Mouse (Mus musculus) hindbrain, embryonic 15.5 days (tissue): ENCODE results near the gene Gm14085. TPM values are rescaled to one million over a fixed set of nuclear protein-coding genes. Genes with fewer than 3 reads are reported as not detected.
"Not testable (repeated sequence)": the region's sequence is repeated elsewhere in the genome, so short reads cannot be mapped to it uniquely, and the experiment has no call there.

Source experiments
- ATAC-seq: fragments of 200-750 bp; cut with Nextera tagmentation; 2 replicates; pipeline ENCODE4 v1.8.0; 2017; ENCODE audit warnings: low read depth, moderate number of reproducible peaks, moderate TSS enrichment; ENCODE audit not compliant: low FRiP score
- H3K27ac ChIP-seq: fragments of 300-500 bp; sonication (generic); replicated peaks from 2 replicates; pipeline ENCODE4 v1.5.1; 2015; ENCODE audit warnings: mild to moderate bottlenecking, inconsistent platforms
- H3K27me3 ChIP-seq: fragments of 300-500 bp; sonication (generic); 2 replicates; pipeline ENCODE4 v1.6.1; 2015; ENCODE audit warnings: control low read depth, inconsistent platforms
- H3K36me3 ChIP-seq: fragments of 300-500 bp; sonication (generic); 2 replicates; pipeline ENCODE4 v1.6.1; 2015; ENCODE audit warnings: control low read depth, inconsistent platforms
- H3K4me1 ChIP-seq: fragments of 300-500 bp; sonication (generic); replicated peaks from 2 replicates; pipeline ENCODE4 v1.6.1; 2015; ENCODE audit warnings: control low read depth, inconsistent platforms
- H3K4me2 ChIP-seq: fragments of 300-500 bp; sonication (generic); 2 replicates; pipeline ENCODE4 v1.6.1; 2015; ENCODE audit warnings: moderate library complexity, mild to moderate bottlenecking, inconsistent platforms
- H3K4me3 ChIP-seq: fragments of 300-500 bp; sonication (generic); 2 replicates; pipeline ENCODE4 v1.5.1; 2015; ENCODE audit warnings: mild to moderate bottlenecking, inconsistent platforms
- H3K9ac ChIP-seq: fragments of 300-500 bp; sonication (generic); 2 replicates; pipeline ENCODE4 v1.6.1; 2015; ENCODE audit warnings: inconsistent platforms
- H3K9me3 ChIP-seq: fragments of 300-500 bp; sonication (generic); 2 replicates; pipeline ENCODE4 v1.6.1; 2016; ENCODE audit warnings: control low read depth, inconsistent platforms
- WGBS: fragments of 180-500 bp; shearing (Covaris S2); methylation state at CpG from one replicate; pipeline ENCODE4 v1.1.7; 2015; 5-methylcytosine and 5-hydroxymethylcytosine counted together
- polyA plus RNA-seq: library from polyadenylated mRNA; unstranded; fragments of >200 nt; fragmentation: Nextera tagmentation; extraction: Ambion mirVana; gene quantifications from 2 replicates; pipeline ENCODE4 v1.2.1, GENCODE M21; 2015

Gene Gm14085
- polyA plus RNA-seq, 1 experiment from 2014 or later: 0.09 TPM

DNA sequence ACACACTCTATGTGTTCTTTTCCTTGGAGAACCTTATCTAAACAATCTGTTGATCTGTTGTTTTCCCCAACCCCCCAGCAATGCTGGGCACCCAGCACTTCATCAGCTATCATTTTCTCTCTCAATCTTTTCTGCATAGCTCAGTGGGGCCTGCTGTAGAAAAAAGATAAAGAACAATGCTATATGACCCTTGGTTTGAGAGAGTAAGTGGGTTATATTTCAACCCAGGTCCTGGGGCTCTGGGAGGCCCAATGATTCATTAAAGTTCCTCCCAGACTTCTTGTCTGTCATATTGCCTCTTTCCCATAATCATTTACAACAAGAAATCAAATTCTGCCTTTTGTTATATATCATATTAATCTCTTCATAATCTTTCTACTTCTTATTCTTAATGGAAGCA, 1.4 kb downstream of the Gm14085 start:
- H3K9ac ChIP-seq, H3K4me1 ChIP-seq, H3K27me3 ChIP-seq, H3K4me2 ChIP-seq, ATAC-seq, H3K9me3 ChIP-seq, H3K36me3 ChIP-seq, H3K27ac ChIP-seq, H3K4me3 ChIP-seq: not testable (repeated sequence)

DNA sequence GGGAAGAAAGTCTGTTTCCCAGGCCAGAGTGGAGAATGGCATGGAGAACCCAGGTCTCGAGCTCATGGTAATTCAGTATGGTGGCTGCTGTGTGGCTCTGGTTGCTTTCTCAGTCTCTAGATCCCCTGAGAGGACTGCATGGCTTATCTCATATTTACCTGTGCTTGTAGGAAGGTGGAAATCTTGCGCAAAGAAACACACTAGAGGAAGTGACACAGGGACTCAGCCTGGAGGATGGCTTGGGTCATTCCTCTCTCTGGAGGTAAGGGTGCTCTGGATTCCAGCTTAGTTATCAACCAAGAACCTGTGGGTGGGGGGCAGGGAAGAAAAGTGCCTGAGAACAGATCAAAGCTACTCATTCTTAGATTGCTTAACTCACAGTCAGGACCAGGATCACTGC, 1.9 kb downstream of the Gm14085 start:
- Histone ChIP-seq H3K36me3 (no peaks in the 10 kb centered on the region), H3K27me3 (no peaks in the 10 kb centered on the region), H3K9me3 (no peaks in the 10 kb centered on the region), H3K4me1 (no peaks in the 10 kb centered on the region), H3K9ac (no peak overlapping the region), H3K27ac (no peak overlapping the region), H3K4me2 (no peak overlapping the region), H3K4me3 (no peak overlapping the region)
- no peak for ATAC-seq
- 87% methylated on average over 2 of the region's 2 CpGs for WGBS

DNA sequence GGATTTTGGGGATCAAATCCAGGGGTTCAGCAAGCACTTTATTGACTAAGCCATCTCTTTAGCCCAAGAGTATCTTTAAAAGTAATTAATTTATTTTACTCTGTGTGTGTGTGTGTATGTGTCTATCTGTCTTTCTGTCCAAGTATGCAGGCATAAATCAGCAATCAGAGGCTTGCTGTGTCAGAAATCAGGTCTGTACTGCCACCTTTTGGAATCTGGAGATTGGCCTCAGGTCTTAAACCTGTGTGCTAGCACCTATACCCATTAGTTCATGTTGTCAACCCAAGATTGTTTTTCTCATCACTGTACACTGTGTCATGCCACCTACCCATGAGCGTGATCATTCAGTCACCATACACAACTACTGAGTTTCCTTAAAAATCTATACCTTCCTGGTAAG, 45.0 kb downstream of the Gm14085 start:
- not testable (repeated sequence) for H3K27me3 ChIP-seq, H3K9ac ChIP-seq, H3K27ac ChIP-seq, ATAC-seq, H3K4me3 ChIP-seq, H3K4me2 ChIP-seq, H3K9me3 ChIP-seq, H3K36me3 ChIP-seq
- peaks cover 12% of the 10 kb centered on the region; the same call in 1 of the 2 replicates for H3K4me1 ChIP-seq
- 100% methylated on average over 1 of the region's 1 CpGs for WGBS

DNA sequence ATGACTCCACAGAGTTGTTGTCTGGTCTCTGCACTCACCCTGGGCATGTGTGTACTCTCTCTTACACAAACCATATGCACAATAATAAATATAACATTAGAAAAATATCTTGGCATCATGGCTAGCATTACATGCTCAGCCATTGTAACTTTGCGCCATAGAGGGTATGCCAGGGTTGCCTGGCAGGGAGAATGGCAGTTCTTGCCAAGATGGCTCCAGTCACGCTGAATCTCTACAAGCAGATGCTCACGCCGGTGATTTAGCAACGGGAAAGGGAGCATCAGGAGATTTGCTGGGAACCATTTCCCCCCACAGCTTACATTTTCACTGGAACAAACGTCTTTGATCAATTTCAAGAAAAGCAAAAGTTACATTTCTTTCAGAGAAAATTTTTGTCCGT, 46.5 kb downstream of the Gm14085 start:
- Histone ChIP-seq H3K4me2 (peak overlapping the region; percentile 30), H3K36me3 (no peaks in the 10 kb centered on the region), H3K9ac (no peak overlapping the region), H3K4me3 (no peak overlapping the region), H3K27me3 (no peaks in the 10 kb centered on the region), H3K27ac (peak overlapping the region; percentile 64), H3K4me1 (peaks cover 12% of the 10 kb centered on the region; the same call in 1 of the 2 replicates), H3K9me3 (no peaks in the 10 kb centered on the region)
- ATAC-seq: peak; percentile 68; the same call in 1 of the 2 replicates
- WGBS: 66% methylated on average over 7 of the region's 7 CpGs

DNA sequence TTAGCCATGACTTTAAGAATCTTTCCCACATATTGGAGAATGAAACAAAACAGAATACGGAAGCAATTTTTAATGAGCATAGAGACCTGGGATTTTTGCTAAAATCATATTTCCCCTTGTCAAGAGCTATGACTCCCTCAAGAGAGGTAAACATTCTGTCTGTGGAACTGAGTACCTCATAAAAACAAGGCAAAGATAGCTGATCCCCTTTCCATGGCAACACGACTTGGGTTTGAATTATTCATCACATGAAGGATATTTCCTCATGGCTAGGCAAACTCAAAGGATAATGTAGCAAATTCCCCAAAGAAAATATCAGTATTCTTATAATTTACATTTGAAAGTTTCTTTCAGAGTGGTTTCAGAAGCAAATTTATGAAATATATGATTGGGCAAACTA, 47.0 kb downstream of the Gm14085 start:
- H3K4me3 ChIP-seq: no peak overlapping the region
- WGBS: 49% methylated on average over 2 of the region's 2 CpGs
- no peaks in the 10 kb centered on the region for H3K27me3 ChIP-seq
- peak overlapping the region; percentile 30 for H3K4me2 ChIP-seq
- peaks cover 12% of the 10 kb centered on the region; the same call in 1 of the 2 replicates for H3K4me1 ChIP-seq
- H3K36me3 ChIP-seq: no peaks in the 10 kb centered on the region
- no peak overlapping the region for H3K9ac ChIP-seq
- no peaks in the 10 kb centered on the region for H3K9me3 ChIP-seq
- ATAC-seq: no peak
- peak overlapping the region; percentile 64 for H3K27ac ChIP-seq

DNA sequence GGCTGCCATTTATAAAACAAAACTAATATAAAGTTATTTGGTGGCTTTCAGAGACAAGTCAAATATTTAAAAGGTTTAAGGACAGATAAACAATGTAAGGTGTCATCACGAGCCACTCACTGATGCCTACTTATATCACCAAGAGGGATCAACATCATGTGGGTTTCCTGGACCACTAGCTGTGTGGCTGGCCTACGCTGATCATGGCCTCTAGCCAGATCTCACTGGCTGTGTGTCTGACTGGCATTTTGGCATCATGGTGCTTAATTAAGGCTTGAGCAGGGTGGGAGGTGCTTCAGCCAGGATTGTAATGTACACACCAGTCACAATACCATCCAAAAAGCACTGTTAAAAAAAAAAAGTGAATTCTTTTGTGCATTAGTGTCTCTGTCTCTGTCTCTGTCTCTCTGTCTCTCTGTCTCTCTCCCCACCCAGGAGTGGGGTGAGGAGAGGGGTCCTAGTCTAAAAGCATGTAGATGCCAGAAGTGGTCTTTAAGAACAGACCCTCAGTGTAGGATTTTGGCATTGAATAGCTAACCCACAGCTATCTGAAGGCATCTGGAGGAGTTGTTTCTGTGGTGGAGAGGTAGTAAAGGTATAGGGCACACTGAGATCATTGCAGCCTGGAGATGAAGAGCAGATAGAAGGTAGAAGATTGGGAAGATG, 47.5 kb downstream of the Gm14085 start:
- 0 out of 2 replicates have a peak overlapping the region, but pooled peaks have one; percentile 35 for H3K27ac ChIP-seq
- WGBS: 47% methylated on average over 2 of the region's 2 CpGs
- no peaks in the 10 kb centered on the region for H3K27me3 ChIP-seq

DNA sequence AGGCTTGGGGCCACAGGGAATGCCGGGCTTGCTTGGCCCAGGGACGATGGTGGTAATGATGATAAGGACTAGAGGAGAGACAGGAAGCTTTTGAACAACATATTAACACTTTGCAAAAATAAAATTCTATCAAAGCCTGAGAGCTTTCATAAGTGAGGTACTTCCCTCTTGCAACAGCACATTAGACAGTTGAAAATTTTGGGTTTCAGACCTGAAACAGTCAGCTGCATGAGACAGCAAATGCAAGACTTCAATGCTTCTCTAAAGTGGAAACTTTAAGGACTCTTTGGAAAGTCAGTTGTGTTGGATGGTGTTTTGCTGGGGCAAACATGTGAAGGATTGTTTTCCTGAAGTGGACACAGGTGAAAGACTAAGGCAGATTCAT, 48.1 kb downstream of the Gm14085 start:
- H3K36me3 ChIP-seq: no peaks in the 10 kb centered on the region
- H3K27me3 ChIP-seq: no peaks in the 10 kb centered on the region
- H3K9ac ChIP-seq: no peak overlapping the region
- peaks cover 12% of the 10 kb centered on the region; the same call in 1 of the 2 replicates for H3K4me1 ChIP-seq
- no peak for ATAC-seq
- no peaks in the 10 kb centered on the region for H3K9me3 ChIP-seq
- WGBS: 92% methylated on average over 2 of the region's 2 CpGs
- no peak overlapping the region for H3K4me2 ChIP-seq
- H3K4me3 ChIP-seq: no peak overlapping the region
- H3K27ac ChIP-seq: 0 out of 2 replicates have a peak overlapping the region, but pooled peaks have one; percentile 35

More for the DNA sequence above, 47.5 kb downstream of the Gm14085 start:
- peak; percentile 65 for ATAC-seq
- Histone ChIP-seq H3K9me3 (no peaks in the 10 kb centered on the region), H3K36me3 (no peaks in the 10 kb centered on the region), H3K4me2 (no peak overlapping the region), H3K9ac (no peak overlapping the region), H3K4me3 (no peak overlapping the region), H3K4me1 (peaks cover 12% of the 10 kb centered on the region; the same call in 1 of the 2 replicates)

DNA sequence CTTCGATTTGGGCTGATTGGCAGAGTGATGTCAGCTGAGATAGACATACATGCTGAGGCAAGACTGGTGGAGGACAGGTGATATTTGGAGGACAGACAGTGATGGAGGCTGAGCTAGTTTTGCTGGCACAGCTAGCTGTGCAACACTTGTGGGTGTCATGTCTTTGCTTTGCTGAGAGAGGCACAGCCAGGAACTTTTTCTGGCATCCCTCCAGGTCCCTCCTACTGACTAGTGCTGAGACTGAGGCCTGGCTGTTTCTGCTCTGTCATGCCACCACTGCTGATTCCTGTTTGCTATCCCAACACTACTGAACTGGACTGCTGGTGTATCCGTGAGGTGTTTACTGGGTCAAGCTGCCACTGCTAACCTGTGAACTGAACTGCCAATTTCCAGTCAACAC, 48.6 kb downstream of the Gm14085 start:
- Histone ChIP-seq H3K4me2 (no peak overlapping the region), H3K27ac (no peak overlapping the region), H3K9ac (no peak overlapping the region), H3K27me3 (no peaks in the 10 kb centered on the region), H3K9me3 (no peaks in the 10 kb centered on the region), H3K4me1 (peaks cover 12% of the 10 kb centered on the region; the same call in 1 of the 2 replicates), H3K4me3 (no peak overlapping the region), H3K36me3 (no peaks in the 10 kb centered on the region)
- no peak for ATAC-seq
- WGBS: 80% methylated on average over 2 of the region's 2 CpGs

DNA sequence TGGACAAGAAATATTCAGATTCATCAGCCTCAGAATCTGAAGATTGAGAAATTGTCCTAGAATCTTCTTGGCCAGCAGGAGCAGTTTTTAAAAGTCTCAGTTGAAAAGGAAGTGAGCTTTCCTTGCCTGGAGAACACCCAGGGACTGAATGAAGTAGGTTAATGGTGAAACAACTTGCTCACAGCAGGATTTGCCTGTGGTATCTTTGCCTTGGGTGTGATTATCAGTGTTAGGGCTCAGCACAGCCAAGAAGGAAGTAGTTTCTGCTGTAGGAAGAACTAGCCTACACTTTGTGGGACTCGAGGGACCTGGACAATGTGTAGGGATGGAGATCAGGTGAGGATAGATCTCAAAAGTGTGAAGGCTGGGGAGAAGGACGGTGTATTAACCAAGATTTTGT, 49.9 kb downstream of the Gm14085 start:
- Histone ChIP-seq H3K4me1 (peaks cover 12% of the 10 kb centered on the region; the same call in 1 of the 2 replicates), H3K36me3 (no peaks in the 10 kb centered on the region), H3K4me3 (no peak overlapping the region), H3K9ac (no peak overlapping the region), H3K9me3 (no peaks in the 10 kb centered on the region), H3K27me3 (no peaks in the 10 kb centered on the region), H3K4me2 (no peak overlapping the region), H3K27ac (no peak overlapping the region)
- no peak for ATAC-seq
- 91% methylated on average over 2 of the region's 2 CpGs for WGBS

DNA sequence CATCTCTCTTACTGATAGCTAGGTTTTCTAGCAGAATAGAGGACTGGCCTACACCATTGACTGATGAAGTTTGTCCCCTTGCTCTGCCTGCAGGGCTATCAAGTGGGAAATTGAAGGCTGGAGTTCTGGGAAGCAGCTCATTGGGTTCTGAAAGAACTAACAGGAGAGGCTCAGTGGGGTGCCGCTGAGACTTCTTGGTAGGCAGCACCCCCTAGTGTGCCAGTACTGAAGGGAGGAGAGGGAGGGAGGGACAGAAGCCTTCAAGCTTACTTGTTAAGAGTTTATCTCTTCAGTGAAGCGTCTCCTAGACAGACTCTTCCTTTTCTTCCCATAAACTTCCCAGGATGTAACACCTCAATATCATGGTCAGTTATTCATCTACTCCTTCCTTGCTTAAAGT, 73.6 kb downstream of the Gm14085 start:
- H3K9ac ChIP-seq: no peak overlapping the region
- H3K4me3 ChIP-seq: no peak overlapping the region
- WGBS: 32% methylated on average over 2 of the region's 2 CpGs
- no peak overlapping the region for H3K27ac ChIP-seq
- no peak overlapping the region for H3K4me2 ChIP-seq
- H3K9me3 ChIP-seq: no peaks in the 10 kb centered on the region
- H3K4me1 ChIP-seq: no peaks in the 10 kb centered on the region
- ATAC-seq: no peak
- H3K36me3 ChIP-seq: no peaks in the 10 kb centered on the region
- no peaks in the 10 kb centered on the region for H3K27me3 ChIP-seq

DNA sequence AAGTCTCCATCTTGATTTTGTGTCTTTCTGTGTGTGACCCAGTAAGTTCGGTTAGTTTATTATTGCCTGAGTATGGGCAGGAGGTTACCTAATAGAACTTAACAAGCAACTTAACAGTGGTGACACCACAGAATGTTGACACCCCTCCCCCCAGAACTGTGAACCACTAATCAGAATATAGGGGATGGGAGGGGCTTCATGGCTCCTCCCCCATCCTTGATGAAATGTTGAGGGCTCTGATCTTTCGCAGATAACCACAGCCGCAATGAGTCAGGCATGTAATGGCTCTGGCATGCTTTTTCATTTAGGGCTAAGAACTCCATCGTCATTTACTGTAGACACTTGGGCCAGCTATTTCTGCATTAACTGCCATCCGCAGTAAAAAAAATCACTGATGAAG, 76.5 kb downstream of the Gm14085 start:
- Histone ChIP-seq H3K27me3 (no peaks in the 10 kb centered on the region), H3K4me1 (no peaks in the 10 kb centered on the region), H3K9ac (no peak overlapping the region), H3K4me3 (no peak overlapping the region), H3K27ac (no peak overlapping the region), H3K9me3 (no peaks in the 10 kb centered on the region), H3K36me3 (no peaks in the 10 kb centered on the region), H3K4me2 (no peak overlapping the region)
- ATAC-seq: no peak
- 93% methylated on average over 5 of the region's 5 CpGs for WGBS

DNA sequence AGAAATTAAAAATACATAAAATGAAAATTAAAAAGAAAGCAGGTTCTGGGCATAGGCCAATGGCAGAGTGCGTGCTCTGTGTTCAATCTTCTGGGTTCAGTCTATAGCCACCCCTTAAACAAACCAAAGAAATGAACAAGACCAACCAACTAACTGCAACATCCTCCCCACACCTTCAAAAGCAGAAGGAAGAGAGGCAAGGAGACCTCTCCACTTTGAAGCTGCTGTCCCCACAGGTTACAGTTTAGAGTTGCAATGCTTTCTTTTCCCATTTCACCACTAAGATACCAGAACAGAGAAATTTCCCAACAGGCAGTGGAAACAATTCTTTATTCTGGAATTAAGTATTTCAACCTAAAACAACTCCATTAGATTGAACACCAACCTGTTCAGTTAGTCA, 77.5 kb downstream of the Gm14085 start:
- Histone ChIP-seq H3K27me3 (no peaks in the 10 kb centered on the region), H3K36me3 (no peaks in the 10 kb centered on the region), H3K9ac (no peak overlapping the region), H3K27ac (no peak overlapping the region), H3K4me3 (no peak overlapping the region), H3K4me2 (no peak overlapping the region), H3K4me1 (no peaks in the 10 kb centered on the region), H3K9me3 (no peaks in the 10 kb centered on the region)
- WGBS: 92% methylated on average over 1 of the region's 1 CpGs
- no peak for ATAC-seq

DNA sequence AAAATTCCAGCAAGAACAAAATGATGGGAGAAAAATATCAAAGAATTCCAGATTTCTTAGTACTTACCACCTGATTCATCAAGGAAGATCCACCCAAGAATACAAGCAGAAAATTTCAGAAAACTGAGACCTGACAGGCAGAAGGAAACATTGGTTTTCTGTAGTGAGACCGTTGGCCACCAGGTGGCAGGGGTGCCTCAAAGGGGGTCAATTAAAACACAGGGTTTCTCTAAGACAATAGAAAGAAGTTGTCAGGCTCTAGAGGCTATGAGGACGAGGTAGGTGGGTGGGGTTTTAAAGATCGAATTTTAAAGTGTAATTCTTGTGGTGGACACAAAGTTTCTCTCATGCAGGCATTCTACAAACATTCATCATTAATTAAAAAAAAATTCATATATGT, 84.7 kb downstream of the Gm14085 start:
- Histone ChIP-seq H3K4me1 (no peaks in the 10 kb centered on the region), H3K9me3 (no peaks in the 10 kb centered on the region), H3K9ac (no peak overlapping the region), H3K27ac (no peak overlapping the region), H3K4me2 (no peak overlapping the region), H3K36me3 (no peaks in the 10 kb centered on the region), H3K4me3 (no peak overlapping the region), H3K27me3 (no peaks in the 10 kb centered on the region)
- no peak for ATAC-seq
- WGBS: 14% methylated on average over 3 of the region's 3 CpGs
